Mouse (Mus musculus) bone marrow macrophage, adult 2 months (primary cell): Measurements from ENCODE around the gene Eid3.

Source experiments
- CTCF ChIP-seq: IDR thresholded peaks from 2 replicates; pipeline ENCODE4 v1.5.1; 2012; ENCODE audit warnings: low read depth, mild to moderate bottlenecking, low read length, moderate library complexity
- POLR2A ChIP-seq: IDR thresholded peaks from 2 replicates; pipeline ENCODE4 v1.6.1; 2012; ENCODE audit warnings: mild to moderate bottlenecking, low read depth, low read length, borderline replicate concordance

- TF ChIP-seq POLR2A (no peak), CTCF (no peak)
These were observed 30.5 kb upstream of the Eid3 start for GRCm38 (mm10) chr10:82835898-82836297.
